Mouse (Mus musculus): ENCODE data around the gene Gimap4. TPM values are rescaled to one million over a fixed set of nuclear protein-coding genes. Genes with fewer than 3 reads are reported as not detected.

The Gimap4 gene
- polyA plus RNA-seq, 1 experiment from 2014 or later: 10.6 TPM

DNA sequence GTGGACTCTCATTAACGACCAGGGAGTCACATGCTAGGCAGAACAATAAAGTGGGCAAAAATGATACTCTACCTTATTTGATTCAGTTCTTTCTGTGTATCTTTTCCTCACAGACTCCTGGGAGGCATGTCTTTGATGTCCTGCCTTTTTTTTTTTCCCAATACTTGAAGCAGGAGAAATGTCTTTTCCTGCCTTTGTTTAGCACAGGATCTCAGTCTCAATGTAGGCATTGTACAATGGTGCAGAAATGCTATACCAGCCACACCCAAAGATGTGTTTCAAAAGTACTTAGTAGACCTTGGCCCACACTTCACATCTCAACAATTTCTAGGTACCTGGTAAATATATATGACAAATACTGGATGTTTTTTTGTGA, 13.2 kb downstream of the Gimap4 start:
- no peak overlapping the region for H3K27ac ChIP-seq
- WGBS: 60% methylated on average over 1 of the region's 1 CpGs
- H3K27me3 ChIP-seq (ENCODE audit: insufficient read depth, poor library complexity, severe bottlenecking): no peaks in the 10 kb centered on the region
- no peak for DNase-seq (ENCODE audit: low spot score)
- H3K36me3 ChIP-seq: no peaks in the 10 kb centered on the region
- no peaks in the 10 kb centered on the region for H3K4me1 ChIP-seq
- no peak overlapping the region for H3K4me3 ChIP-seq
- H3K9me3 ChIP-seq: no peaks in the 10 kb centered on the region

DNA sequence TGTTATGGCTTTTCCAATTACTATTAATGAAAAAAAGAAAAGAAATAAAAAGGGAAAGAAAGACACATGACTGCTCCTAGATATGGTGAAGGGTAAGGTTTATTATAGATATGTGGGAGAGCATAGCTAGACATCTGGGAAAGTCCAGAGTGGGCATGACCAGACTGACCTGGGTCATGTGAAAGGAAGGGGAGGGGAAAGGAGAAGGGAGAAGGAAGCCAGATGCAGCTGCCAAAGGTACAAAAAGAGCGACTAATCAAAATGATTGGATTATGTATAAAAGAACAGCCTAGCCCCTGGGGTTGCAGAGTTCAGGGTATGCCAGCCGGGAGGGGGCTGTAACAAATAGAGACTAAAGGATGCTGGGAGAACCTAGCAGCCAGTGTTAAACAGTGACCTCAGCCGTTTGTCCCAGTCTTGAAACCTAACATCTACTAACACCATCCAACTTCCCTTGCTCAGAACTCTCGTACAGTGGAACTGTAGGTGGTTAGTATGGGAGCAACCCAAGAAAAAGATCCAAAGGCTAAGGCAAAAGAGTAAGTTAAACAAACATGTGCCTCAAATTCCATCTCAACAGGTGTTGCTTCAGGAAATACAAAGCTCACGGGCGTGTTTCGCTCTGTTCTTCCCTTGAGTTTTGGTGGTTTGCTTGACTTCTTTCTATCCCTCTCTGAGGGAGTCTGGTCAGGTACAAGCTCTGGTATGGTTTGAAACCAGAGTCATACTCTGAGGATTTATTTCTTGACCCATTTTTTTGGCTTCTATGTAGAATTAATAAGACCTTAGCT, 13.9 kb downstream of the Gimap4 start:
- H3K4me1 ChIP-seq: no peaks in the 10 kb centered on the region
- H3K27me3 ChIP-seq (ENCODE audit: insufficient read depth, poor library complexity, severe bottlenecking): no peaks in the 10 kb centered on the region
- no peak overlapping the region for H3K27ac ChIP-seq
- H3K36me3 ChIP-seq: no peaks in the 10 kb centered on the region
- no peak for DNase-seq (ENCODE audit: low spot score)
- no peaks in the 10 kb centered on the region for H3K9me3 ChIP-seq
- 85% methylated on average over 7 of the region's 7 CpGs for WGBS
- no peak overlapping the region for H3K4me3 ChIP-seq

DNA sequence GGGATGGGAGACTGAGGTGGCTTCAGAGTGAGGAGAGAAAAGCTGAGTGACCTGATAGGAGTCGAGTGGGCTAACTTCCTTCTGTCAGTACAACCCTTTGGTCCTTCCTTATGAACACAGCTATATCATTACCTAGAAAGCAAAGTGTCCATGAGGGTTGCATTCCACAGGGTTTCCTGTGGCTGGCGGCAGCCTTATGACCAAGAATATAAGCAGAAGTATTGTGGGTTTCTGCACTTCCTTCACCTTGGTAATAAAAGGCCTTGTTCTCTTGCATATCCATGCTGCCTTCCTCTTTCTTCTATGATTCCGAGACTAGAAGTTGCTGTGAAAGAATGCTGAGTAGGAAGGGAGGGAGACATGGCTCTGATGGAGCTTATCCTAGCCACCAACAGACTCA, 14.5 kb downstream of the Gimap4 start:
- DNase-seq (ENCODE audit: low spot score): no peak
- no peaks in the 10 kb centered on the region for H3K27me3 ChIP-seq (ENCODE audit: insufficient read depth, poor library complexity, severe bottlenecking)
- no peaks in the 10 kb centered on the region for H3K36me3 ChIP-seq
- no peaks in the 10 kb centered on the region for H3K4me1 ChIP-seq
- WGBS: 69% methylated on average over 3 of the region's 3 CpGs
- H3K9me3 ChIP-seq: no peaks in the 10 kb centered on the region
- H3K27ac ChIP-seq: peak overlapping the region; percentile 67; the same call in 1 of the 2 replicates
- no peak overlapping the region for H3K4me3 ChIP-seq

DNA sequence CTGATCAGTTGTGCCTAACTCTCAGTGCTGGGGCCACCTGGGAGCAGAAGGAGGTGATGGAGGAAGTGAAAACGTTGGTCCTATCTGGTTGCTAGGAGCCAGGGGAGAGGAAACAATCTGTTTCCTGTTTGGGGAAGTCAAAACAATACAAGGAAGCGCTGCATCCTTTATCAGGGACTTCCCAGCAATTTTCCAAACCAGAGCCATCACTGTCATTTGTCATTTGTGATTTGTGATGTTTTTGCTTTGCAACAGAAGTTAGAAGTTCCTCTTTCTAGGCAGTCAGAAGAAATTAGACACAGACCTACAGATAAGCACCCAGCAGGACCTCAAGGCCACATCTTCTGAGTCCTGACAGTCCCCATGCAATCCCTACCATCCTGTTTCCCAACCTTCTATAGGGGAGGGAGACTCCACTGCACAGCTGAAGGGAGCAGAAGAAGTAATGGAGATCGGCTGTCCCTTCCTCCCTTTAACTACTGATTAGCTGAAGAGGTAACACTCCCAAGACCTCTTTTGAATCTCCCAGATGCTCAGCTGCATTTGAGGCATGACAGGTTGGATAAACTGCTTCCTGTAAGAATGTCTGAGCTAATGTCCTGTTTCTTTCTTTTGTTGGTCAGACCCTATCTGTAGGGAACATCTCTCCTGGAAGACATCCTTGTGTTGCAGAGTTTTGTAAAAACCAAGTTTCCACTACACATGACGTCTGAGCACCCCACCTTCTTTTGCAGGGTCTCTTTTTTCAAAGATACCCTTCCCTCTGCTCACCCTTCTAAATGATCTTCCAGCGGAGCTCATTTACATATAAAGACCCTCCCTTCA, 16.1 kb downstream of the Gimap4 start:
- no peaks in the 10 kb centered on the region for H3K27me3 ChIP-seq (ENCODE audit: insufficient read depth, poor library complexity, severe bottlenecking)
- H3K9me3 ChIP-seq: no peaks in the 10 kb centered on the region
- peak overlapping the region; percentile 62; the same call in 1 of the 2 replicates for H3K27ac ChIP-seq
- H3K4me1 ChIP-seq: no peaks in the 10 kb centered on the region
- H3K36me3 ChIP-seq: no peaks in the 10 kb centered on the region
- DNase-seq (ENCODE audit: low spot score): no peak
- H3K4me3 ChIP-seq: no peak overlapping the region
- WGBS: 38% methylated on average over 5 of the region's 5 CpGs

DNA sequence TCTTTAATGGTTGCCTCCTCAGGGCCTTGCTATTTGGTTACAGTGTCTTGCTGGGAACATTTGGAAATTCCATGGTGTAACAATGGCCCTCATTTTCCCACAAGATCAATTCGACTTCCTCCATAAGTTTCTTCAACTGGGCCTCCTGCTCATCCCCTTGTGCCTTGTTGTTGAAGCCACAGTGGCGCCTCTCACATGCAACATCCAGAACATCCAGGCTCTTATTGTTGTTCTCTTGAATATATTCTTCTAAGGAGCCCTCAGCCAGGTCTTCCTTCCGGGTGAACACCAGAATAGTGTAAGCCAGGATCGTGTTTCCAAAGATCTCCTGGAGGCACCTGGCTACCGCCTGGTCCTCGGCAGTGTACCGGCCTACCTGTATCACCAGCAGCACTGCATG, 17.8 kb downstream of the Gimap4 start:
- no peak overlapping the region for H3K27ac ChIP-seq

DNA sequence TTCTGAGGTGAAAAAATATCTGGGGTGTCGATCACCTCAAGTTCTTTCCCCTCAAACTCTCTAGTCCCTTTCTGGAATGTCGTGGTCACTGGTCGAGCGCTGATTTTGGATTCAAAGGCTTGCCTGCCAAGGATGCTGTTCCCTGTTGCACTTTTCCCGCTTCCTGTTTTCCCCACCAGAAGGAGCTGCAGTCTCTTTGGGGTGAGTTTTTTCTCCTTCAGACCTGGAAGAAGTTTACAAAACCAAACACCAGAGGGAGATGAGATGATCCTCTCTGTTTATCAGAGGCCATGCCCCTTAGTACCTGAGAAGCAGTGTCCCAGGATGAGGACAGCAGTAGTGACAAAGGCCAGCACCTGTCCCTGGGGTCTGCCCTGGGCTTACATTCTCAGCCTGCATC, 18.3 kb downstream of the Gimap4 start:
- Histone ChIP-seq H3K4me1 (peaks cover 4% of the 10 kb centered on the region; the same call in 1 of the 2 replicates), H3K27me3 (ENCODE audit: insufficient read depth, poor library complexity, severe bottlenecking) (no peaks in the 10 kb centered on the region), H3K36me3 (no peaks in the 10 kb centered on the region), H3K27ac (no peak overlapping the region), H3K9me3 (no peaks in the 10 kb centered on the region), H3K4me3 (no peak overlapping the region)
- DNase-seq (ENCODE audit: low spot score): no peak
- 64% methylated on average over 5 of the region's 5 CpGs for WGBS

More for the DNA sequence above, 17.8 kb downstream of the Gimap4 start:
- WGBS: 82% methylated on average over 7 of the region's 7 CpGs
- Histone ChIP-seq H3K4me3 (no peak overlapping the region), H3K4me1 (peaks cover 4% of the 10 kb centered on the region; the same call in 1 of the 2 replicates), H3K9me3 (no peaks in the 10 kb centered on the region), H3K27me3 (ENCODE audit: insufficient read depth, poor library complexity, severe bottlenecking) (no peaks in the 10 kb centered on the region), H3K36me3 (no peaks in the 10 kb centered on the region)
- no peak for DNase-seq (ENCODE audit: low spot score)

DNA sequence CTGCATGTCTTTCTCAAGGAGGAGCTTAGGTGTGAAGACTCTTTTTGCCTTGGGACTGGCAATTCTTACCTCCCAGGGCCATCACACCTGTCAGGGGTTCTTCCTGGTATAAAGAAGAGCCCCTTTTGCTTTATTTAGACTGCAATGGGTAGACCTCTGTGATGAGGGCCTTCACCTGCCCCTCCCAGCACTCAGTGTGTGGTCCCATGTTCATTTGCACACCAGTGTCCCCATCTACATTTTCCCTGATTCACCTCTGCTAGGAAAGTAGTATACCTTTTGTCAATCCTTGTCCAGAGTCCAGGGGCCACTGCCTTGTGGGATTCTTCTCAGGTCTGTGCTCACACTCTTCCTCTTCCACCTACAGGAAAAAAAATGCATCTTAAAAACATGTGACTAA, 19.8 kb downstream of the Gimap4 start:
- H3K27ac ChIP-seq: peak overlapping the region; percentile 16; the same call in 1 of the 2 replicates
- H3K4me3 ChIP-seq: no peak overlapping the region
- H3K4me1 ChIP-seq: peaks cover 4% of the 10 kb centered on the region; the same call in 1 of the 2 replicates
- H3K27me3 ChIP-seq (ENCODE audit: insufficient read depth, poor library complexity, severe bottlenecking): no peaks in the 10 kb centered on the region
- no peak for DNase-seq (ENCODE audit: low spot score)
- H3K36me3 ChIP-seq: no peaks in the 10 kb centered on the region
- H3K9me3 ChIP-seq: no peaks in the 10 kb centered on the region

DNA sequence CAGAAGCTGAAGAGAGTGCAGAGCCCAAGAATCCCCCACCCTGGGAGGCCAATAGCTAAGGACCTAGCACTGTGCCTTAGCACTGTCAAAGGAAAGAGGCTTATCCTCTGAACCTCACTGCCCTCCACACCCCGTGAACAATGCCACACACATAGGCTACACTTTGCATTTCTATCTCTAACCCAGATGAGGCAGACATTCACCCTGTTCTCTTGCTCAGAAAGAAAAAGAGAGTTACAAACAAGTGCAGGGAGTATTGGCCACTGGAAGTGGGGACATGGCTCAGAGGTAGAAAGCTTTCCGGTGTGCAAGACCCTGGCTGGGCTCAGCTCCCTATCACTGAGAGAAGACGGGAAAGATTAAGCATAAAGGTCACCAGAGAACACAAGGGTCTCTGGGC, 21.8 kb downstream of the Gimap4 start:
- 40% methylated on average over 3 of the region's 3 CpGs for WGBS
- no peaks in the 10 kb centered on the region for H3K27me3 ChIP-seq (ENCODE audit: insufficient read depth, poor library complexity, severe bottlenecking)
- H3K36me3 ChIP-seq: no peaks in the 10 kb centered on the region
- H3K9me3 ChIP-seq: no peaks in the 10 kb centered on the region
- DNase-seq (ENCODE audit: low spot score): no peak
- H3K4me1 ChIP-seq: peaks cover 4% of the 10 kb centered on the region; the same call in 1 of the 2 replicates
- H3K27ac ChIP-seq: peak overlapping the region; percentile 53; the same call in 1 of the 2 replicates
- H3K4me3 ChIP-seq: peak overlapping the region; percentile 30

DNA sequence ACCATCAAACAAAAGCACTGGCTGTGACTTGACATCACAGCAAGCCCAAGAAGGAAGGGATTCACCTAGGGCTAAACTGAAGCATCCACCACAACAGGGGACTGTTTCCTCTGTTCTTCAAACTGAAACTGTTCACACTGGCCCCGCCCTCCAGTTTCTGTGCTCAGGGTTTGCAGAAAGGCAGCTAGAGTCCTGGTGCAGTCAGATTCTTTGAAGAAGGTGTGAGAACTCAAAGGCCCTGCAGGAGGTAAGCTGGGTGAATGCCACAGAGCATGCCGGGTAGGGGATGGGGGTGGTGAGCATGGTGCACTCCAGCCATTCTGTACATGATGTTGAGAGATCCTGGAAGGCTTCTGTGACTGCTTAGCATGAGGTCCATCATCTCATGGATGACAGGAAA, 34.1 kb downstream of the Gimap4 start, which contains the start of the genes Gm28053 and Gimap7:
Gene Gm28053 (plus strand): TSS at position 153 of the 400 bp plus-strand sequence.
Gene Gimap7 (plus strand): TSS at position 167 of the 400 bp plus-strand sequence.
- WGBS: 55% methylated on average over 2 of the region's 2 CpGs
- H3K27ac ChIP-seq: no peak within 1 kb of the TSS
- no peak for DNase-seq (ENCODE audit: low spot score)
- H3K4me3 ChIP-seq: no peak within 1 kb of the TSS
- H3K27me3 ChIP-seq (ENCODE audit: insufficient read depth, poor library complexity, severe bottlenecking): no peaks in the 10 kb centered on the region
- no peaks in the 10 kb centered on the region for H3K9me3 ChIP-seq
- no peaks in the 10 kb centered on the region for H3K4me1 ChIP-seq
- no peaks in the 10 kb centered on the region for H3K36me3 ChIP-seq

DNA sequence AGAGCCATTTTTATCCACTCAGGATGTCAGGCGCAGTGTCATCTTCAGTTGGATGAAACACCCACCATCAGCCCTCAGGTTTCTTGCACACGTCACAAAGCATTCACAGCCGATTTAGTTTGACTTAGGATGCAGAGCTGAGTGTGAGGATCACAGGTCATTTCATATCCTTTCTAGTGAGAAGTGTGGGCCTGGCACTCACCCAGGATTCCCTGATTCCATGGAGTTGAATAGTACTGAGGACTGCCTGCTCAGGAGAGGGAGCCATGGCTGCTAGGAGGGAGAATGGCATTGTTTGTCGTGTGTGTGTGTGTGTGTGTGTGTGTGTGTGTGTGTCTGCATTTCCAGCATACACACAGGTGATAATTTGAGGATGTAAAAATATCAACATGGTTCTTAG, 36.0 kb downstream of the Gimap4 start:
- DNase-seq (ENCODE audit: low spot score): no peak
- Histone ChIP-seq H3K4me1 (peaks cover 2% of the 10 kb centered on the region; the same call in 1 of the 2 replicates), H3K27ac (no peak overlapping the region), H3K9me3 (no peaks in the 10 kb centered on the region), H3K27me3 (ENCODE audit: insufficient read depth, poor library complexity, severe bottlenecking) (no peaks in the 10 kb centered on the region), H3K36me3 (no peaks in the 10 kb centered on the region), H3K4me3 (no peak overlapping the region)
- WGBS: 84% methylated on average over 4 of the region's 4 CpGs

DNA sequence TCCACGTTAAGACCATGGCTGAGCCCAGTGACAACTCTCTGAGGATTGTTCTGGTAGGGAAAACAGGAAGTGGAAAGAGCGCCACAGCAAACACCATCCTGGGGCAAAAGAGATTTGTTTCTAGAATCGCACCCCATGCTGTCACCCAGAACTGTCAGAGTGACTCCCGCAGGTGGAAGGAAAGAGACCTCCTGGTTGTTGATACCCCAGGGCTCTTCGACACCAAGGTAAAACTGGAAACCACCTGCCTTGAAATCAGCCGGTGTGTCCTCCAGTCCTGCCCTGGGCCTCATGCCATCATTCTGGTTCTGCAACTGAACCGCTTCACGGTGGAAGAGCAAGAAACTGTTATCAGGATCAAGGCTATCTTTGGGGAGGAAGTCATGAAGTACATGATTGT, 39.1 kb downstream of the Gimap4 start:
- no peak overlapping the region for H3K4me3 ChIP-seq
- no peaks in the 10 kb centered on the region for H3K27me3 ChIP-seq (ENCODE audit: insufficient read depth, poor library complexity, severe bottlenecking)
- DNase-seq (ENCODE audit: low spot score): no peak
- 73% methylated on average over 8 of the region's 8 CpGs for whole genome bisulfite sequencing
- peaks cover 9% of the 10 kb centered on the region for H3K4me1 ChIP-seq
- no peak overlapping the region for H3K27ac ChIP-seq
- no peaks in the 10 kb centered on the region for H3K36me3 ChIP-seq
- no peaks in the 10 kb centered on the region for H3K9me3 ChIP-seq

DNA sequence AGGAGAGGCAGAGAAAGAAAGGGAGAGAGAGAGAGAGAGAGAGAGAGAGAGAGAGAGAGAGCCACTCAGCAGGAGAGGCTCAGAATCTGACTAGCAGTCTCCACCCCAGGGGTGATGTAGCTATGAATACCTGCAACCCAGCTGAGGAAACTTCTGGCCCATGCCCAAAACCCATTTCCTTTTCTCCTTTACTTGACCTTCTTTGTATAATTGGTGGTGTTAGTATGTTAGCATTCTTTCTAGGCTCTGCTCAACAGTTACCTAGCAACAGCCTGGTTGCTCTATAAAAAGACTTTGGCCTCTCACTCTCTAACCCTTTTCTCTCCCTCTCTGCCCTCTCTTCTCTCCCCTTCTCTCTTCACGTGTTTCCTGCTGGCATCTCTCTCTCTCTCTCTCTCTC, 41.1 kb downstream of the Gimap4 start:
- Histone ChIP-seq H3K36me3 (no peaks in the 10 kb centered on the region), H3K27ac (no peak overlapping the region; the same call in 1 of the 2 replicates), H3K27me3 (ENCODE audit: insufficient read depth, poor library complexity, severe bottlenecking) (no peaks in the 10 kb centered on the region), H3K4me3 (no peak overlapping the region), H3K4me1 (peaks cover 9% of the 10 kb centered on the region), H3K9me3 (no peaks in the 10 kb centered on the region)
- DNase-seq (ENCODE audit: low spot score): no peak
- WGBS: 0% methylated on average over 1 of the region's 1 CpGs

DNA sequence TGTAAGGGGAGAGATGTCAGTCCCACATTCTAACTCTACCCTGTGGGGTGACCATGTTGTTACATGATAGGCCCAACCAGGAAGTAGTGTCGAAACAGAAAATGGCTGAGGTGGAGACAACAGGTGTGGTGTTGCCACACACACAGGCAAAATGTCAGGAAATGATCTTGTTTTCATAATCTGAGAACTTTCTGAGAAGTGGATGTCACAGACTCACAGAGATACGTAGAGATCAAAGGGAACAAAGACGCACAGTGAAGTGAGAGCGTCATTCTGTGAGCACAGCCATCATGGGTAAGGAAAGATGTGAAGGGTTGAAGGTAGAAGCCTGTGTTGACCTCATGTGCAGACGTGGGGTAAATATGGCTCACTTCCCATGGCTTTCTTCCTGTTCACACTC, 43.4 kb downstream of the Gimap4 start:
- 87% methylated on average over 5 of the region's 5 CpGs for WGBS
- peaks cover 9% of the 10 kb centered on the region for H3K4me1 ChIP-seq
- no peaks in the 10 kb centered on the region for H3K36me3 ChIP-seq
- H3K27ac ChIP-seq: no peak overlapping the region
- H3K9me3 ChIP-seq: no peaks in the 10 kb centered on the region
- no peaks in the 10 kb centered on the region for H3K27me3 ChIP-seq (ENCODE audit: insufficient read depth, poor library complexity, severe bottlenecking)
- H3K4me3 ChIP-seq: no peak overlapping the region
- DNase-seq (ENCODE audit: low spot score): no peak
